Mouse (Mus musculus) liver, adult 2 months (tissue): ENCODE data around the gene Fdps.

Experiments used
- CTCF ChIP-seq: fragments of 200-500 bp; IDR thresholded peaks from 2 replicates; pipeline ENCODE4 v1.5.1; 2011; ENCODE audit warnings: low read depth, low read length, control low read depth
- POLR2A ChIP-seq: fragments of 200-500 bp; IDR thresholded peaks from 2 replicates; pipeline ENCODE4 v1.6.1; 2011; ENCODE audit warnings: low read length, control low read depth; ENCODE audit not compliant: insufficient read depth; ENCODE audit errors: extremely low read depth

DNA sequence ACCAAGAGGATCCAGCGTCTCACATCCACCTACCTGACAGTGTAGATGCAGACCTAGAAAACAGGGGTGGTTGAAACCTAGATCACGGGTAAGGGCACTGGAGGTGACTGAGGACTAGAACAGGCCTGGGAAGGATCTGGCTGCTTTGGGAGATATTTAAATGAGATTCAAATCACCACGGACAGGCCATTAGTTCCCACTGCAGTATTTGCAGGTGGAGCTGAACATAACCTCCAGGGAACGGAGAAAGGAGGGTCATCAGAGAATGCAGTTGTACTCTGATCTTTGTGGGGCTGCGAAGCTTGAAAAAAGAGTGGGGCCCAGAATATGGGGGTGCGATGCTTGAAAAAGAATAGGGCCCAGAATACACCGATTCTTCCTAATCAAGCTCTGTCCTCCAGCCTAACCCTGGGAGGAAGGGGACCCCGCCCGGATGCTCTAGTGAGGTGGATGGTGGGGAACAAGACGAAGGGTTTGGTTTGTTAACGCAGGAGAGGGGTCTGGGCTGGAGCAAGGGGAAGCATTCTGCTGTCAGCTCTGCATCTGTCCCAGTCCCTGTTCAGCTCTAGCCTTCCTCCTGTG lies 9.2 kb downstream of the Fdps start:
- TF ChIP-seq CTCF (no peak), POLR2A (no peak)
